7 mouse cellular contexts compared by ENCODE assay signal in the genomic region with DNA sequence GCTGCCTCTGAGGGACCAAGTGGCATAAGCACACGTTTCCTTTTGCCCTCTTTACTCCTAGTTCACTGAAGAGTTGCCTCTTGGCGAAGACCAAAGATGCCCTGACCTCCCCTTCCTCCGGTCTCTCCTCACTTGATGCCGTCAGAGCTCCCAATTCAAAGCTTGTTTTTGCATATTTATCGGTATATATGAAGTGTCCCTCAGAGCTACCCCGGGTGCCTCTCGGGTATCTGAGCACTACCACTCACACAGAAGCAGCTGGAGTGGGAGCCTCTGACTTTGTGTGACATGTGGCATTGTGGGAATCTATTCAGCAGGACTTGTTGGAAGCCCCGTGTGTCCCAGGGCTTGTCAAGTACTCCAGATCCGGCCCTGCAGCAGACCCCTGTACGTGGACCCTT. TPM values are rescaled to one million over a fixed set of nuclear protein-coding genes. Genes with fewer than 3 reads are reported as not detected.
A peak's percentile ranks its signal among the peaks of the same experiment; 100 is the strongest.
DNase-seq lines count a peak whose midpoint lies in the region; ATAC-seq lines count a peak whose summit lies in the region.

No protein-coding gene starts in this region.

- H3K27me3 ChIP-seq in neural tube, embryonic 11.5 days (ENCODE audit: control insufficient read depth, insufficient read depth, low read length), result no peaks in the 10 kb centered on the region
- H3K27me3 ChIP-seq in hindbrain, embryonic 13.5 days, result no peaks in the 10 kb centered on the region

- no peak for DNase-seq in neural tube, embryonic 11.5 days (ENCODE audit: low spot score)
- DNase-seq in neural tube, embryonic 10.5 days (ENCODE audit: extremely low spot score, low spot score), result no peak
- peak; percentile 57 for DNase-seq in cerebellum, adult 9-10 months
- DNase-seq in ovary, postnatal 14 days (ENCODE audit: low spot score), result no peak
- no peak for DNase-seq in gastrocnemius, postnatal 25 days

- peak overlapping the region; percentile 90 for H3K4me2 ChIP-seq in neural tube, embryonic 11.5 days (ENCODE audit: low read depth)
- H3K4me2 ChIP-seq in hindbrain, embryonic 13.5 days, result peak overlapping the region; percentile 78

- peak overlapping the region; percentile 96 for H3K9ac ChIP-seq in neural tube, embryonic 11.5 days (ENCODE audit: low read length)
- H3K9ac ChIP-seq in hindbrain, embryonic 13.5 days, result peak overlapping the region; percentile 99

- peak; percentile 7 for ATAC-seq in neural tube, embryonic 11.5 days (ENCODE audit: insufficient read depth, low FRiP score, low TSS enrichment)
- ATAC-seq in hindbrain, embryonic 13.5 days (ENCODE audit: low FRiP score), result peak; percentile 19

- peak overlapping the region; percentile 85 for H3K4me3 ChIP-seq in neural tube, embryonic 11.5 days (ENCODE audit: low read depth, low read length)
- H3K4me3 ChIP-seq in hindbrain, embryonic 13.5 days, result peak overlapping the region; percentile 85
- H3K4me3 ChIP-seq in macrophage (ENCODE audit: inconsistent target), result peak overlapping the region; percentile 79

- H3K79me2 ChIP-seq in macrophage (ENCODE audit: inconsistent target), result peaks cover 44% of the 10 kb centered on the region

- peak overlapping the region; percentile 89; the same call in 1 of the 2 replicates for H3K27ac ChIP-seq in neural tube, embryonic 11.5 days (ENCODE audit: low read depth, low read length)
- peak overlapping the region; percentile 95 for H3K27ac ChIP-seq in hindbrain, embryonic 13.5 days
- H3K27ac ChIP-seq in macrophage, result peak overlapping the region; percentile 57

- peaks cover 6% of the 10 kb centered on the region for H3K4me1 ChIP-seq in neural tube, embryonic 11.5 days (ENCODE audit: control insufficient read depth, insufficient read depth, low read length)
- peaks cover 15% of the 10 kb centered on the region for H3K4me1 ChIP-seq in hindbrain, embryonic 13.5 days (replicated peaks)

- H3K36me3 ChIP-seq in neural tube, embryonic 11.5 days (ENCODE audit: control insufficient read depth, insufficient read depth, low read length), result peaks cover 2% of the 10 kb centered on the region; the same call in 1 of the 2 replicates
- H3K36me3 ChIP-seq in hindbrain, embryonic 13.5 days, result peaks cover 14% of the 10 kb centered on the region
- peaks cover 14% of the 10 kb centered on the region for H3K36me3 ChIP-seq in macrophage (ENCODE audit: inconsistent target)

- WGBS in neural tube, embryonic 11.5 days, result 31% methylated on average over 10 of the region's 10 CpGs
- 16% methylated on average over 10 of the region's 10 CpGs for WGBS in hindbrain, embryonic 13.5 days
- 3% methylated on average over 10 of the region's 10 CpGs for WGBS in macrophage (ENCODE audit: missing documents)

- no peaks in the 10 kb centered on the region for H3K9me3 ChIP-seq in neural tube, embryonic 11.5 days (ENCODE audit: control insufficient read depth, low read length)
- H3K9me3 ChIP-seq in hindbrain, embryonic 13.5 days, result no peaks in the 10 kb centered on the region

RNA-seq across cellular contexts. Expression of a gene that starts 0.6 kb away (rescaled TPM):
- 33.1 and 34.7 TPM in 2 replicates for polyA plus RNA-seq in neural tube, embryonic 11.5 days (2014; fragmentation: Nextera tagmentation; extraction: Ambion mirVana)
- polyA plus RNA-seq in hindbrain, embryonic 13.5 days (2015; fragmentation: Nextera tagmentation; extraction: Ambion mirVana), result 37.5 and 40.7 TPM in 2 replicates
- total RNA-seq in macrophage (2018; cell fraction: chromatin; rRNA removed), result 100 to 1,000 TPM in 25 of 26 experiments, 10 to 100 TPM in 1; 83.8 to 354 (median 145) TPM
- 10 to 100 TPM; 46.4 to 82.4 (median 64.2) TPM for total RNA-seq in macrophage (2018; cell fraction: cytosol; rRNA removed)
- 100 to 1,000 TPM in 17 of 26 experiments, 10 to 100 TPM in 9; 81.7 to 154 (median 106) TPM for total RNA-seq in macrophage (2018; cell fraction: nucleus; rRNA removed)
- polyA plus RNA-seq in macrophage (2018), result 44.0 to 64.7 TPM (median 64.2 TPM) in 3 replicates
- total RNA-seq in gastrocnemius, postnatal 25 days (2021), result 10 to 100 TPM; 19.8 to 27.3 TPM

RNA-seq across cellular contexts. Expression of a gene that starts 42.4 kb away (rescaled TPM):
- 23.7 and 24.9 TPM in 2 replicates for polyA plus RNA-seq in neural tube, embryonic 11.5 days (2014; fragmentation: Nextera tagmentation; extraction: Ambion mirVana)
- 30.2 and 30.6 TPM in 2 replicates for polyA plus RNA-seq in hindbrain, embryonic 13.5 days (2015; fragmentation: Nextera tagmentation; extraction: Ambion mirVana)
- 1 to 10 TPM in 19 of 26 experiments, under 1 TPM in 2, not detected in 5; 0.81 to 8.4 (median 4.1) TPM for total RNA-seq in macrophage (2018; cell fraction: chromatin; rRNA removed)
- 1 to 10 TPM in 23 of 26 experiments, under 1 TPM in 3; 0.38 to 3.5 (median 2.1) TPM for total RNA-seq in macrophage (2018; cell fraction: cytosol; rRNA removed)
- 1 to 10 TPM in 20 of 26 experiments, under 1 TPM in 3, not detected in 3; 0.40 to 6.3 (median 1.7) TPM for total RNA-seq in macrophage (2018; cell fraction: nucleus; rRNA removed)
- polyA plus RNA-seq in macrophage (2018), result 2.3 to 4.9 TPM (median 2.4 TPM) in 3 replicates
- 1 to 10 TPM; 2.8 TPM for total RNA-seq in gastrocnemius, postnatal 25 days (2021)
